Mouse (Mus musculus): ENCODE results near the gene Gm11037.

The Gm11037 gene

DNA sequence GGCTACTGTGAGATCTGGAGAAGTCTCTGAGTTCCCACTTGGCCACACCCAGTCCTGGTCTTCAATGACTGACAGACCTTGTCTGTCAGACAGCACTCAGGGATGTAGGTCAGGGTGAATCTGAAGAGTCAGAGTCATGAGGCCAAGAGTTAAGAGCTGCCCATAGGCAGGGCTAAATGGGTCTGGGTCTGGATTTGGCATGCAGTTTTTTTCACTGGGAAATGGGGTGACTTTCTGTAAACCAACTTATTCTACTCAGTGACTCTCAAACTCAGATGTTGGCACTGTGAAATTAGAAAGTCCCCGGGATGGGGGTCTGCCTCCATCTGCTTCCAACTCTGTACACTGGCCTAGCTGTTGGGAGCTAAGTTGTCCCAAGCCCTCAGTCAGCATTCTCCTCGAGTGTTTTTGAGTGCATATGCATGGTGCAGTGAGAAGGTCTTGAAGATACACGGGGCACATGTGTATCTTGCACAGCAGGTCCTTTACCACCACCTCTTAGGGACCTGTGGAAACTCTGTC lies 4.6 kb upstream of the Gm11037 start:
- no peak for DNase-seq (ENCODE audit: inconsistent ontology term)

DNA sequence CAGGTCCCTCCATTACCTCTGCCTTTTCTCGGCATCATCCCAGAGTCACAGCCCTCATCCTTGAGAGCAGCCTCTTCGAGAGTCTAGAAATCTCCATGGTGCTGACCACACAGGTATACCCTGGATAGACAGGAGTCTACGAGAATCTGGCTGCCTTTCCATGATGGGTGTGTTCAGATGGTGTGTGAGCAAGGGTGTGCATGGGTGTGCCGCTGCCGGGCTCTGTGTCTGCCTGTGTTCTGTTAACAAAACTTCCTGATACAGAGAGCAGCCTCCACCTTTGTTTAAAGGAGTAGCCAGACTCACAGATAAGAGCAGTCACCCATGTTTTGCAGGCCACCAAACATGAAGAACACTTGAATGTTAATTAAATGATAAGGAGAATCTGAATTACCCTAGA lies 3.5 kb upstream of the Gm11037 start:
- no peak for DNase-seq (ENCODE audit: inconsistent ontology term)

DNA sequence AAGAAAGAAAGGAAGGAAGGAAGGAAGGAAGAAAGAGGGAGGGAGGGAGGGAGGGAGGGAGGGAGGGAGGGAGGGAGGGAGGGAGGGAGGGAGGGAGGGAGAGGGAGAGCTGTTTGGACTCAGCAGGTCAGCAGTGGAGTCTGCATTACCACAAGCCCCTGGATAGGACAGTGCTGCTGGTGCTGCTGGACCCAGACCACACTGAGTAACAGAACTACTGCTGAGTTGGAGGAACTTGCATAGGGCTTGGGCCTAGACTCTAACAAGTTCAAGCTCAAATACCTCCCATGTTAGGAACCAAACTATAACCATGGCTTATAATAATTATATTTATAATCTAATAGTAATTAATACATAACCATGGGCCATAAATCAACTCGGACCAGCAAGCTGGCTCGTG lies 2.4 kb upstream of the Gm11037 start:
- no peak for DNase-seq (ENCODE audit: inconsistent ontology term)

DNA sequence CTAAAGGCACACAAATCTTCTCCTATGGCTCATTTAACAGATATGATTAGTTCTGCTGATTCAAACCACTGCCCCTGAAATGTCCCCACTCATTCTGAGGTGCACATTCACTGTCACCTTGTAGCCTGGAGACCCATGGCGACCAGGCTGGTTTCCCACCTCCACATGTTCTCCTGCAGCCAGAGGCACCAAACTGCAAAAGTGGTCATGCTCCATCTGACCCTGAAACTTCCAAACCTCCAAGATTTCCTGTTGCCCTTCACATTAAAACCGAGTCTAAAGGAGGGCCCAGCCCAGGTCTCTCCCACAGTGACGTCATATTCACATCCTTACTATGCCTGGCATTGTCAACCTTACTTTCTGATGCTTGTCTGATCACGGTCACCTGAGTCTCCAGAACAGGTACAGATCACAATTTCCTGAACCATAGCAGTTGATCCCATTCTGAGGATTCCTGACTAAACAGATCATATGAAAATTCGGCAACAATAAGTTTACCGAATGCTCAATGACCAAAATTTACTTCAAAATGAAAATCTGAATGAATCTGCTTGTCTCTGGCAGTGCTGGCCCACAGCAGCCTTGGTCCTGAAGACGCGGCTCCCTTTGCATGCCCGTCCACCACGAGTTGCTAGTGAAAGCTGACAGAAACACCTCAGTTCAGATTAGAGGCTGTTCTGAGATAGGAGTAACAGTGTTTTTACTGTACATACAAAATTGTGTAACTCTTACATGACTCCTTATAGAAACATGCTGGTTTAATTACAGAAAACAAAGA lies 997 bp upstream of the Gm11037 start:
- no peak for DNase-seq (ENCODE audit: inconsistent ontology term)

DNA sequence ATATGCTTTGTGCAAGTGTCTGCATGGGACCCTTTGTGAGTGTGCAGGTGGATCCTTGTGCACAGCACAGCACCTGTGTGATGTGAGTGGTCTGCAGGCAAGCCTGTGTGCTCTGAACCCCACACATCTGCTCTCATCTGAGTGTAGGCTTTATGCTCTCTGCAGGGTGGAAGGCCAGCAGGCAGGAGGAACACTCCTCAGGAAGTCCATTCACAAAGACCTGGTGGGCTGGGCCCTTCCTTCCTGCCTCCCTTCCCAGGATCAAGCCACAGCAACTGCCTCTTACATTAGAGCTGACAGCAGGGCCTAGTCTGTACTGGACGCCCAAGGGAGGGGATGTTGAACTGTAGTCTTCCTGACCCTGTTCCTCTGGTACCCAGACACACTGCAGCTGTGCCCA lies 1.1 kb downstream of the Gm11037 start:
- DNase-seq (ENCODE audit: inconsistent ontology term), result no peak

DNA sequence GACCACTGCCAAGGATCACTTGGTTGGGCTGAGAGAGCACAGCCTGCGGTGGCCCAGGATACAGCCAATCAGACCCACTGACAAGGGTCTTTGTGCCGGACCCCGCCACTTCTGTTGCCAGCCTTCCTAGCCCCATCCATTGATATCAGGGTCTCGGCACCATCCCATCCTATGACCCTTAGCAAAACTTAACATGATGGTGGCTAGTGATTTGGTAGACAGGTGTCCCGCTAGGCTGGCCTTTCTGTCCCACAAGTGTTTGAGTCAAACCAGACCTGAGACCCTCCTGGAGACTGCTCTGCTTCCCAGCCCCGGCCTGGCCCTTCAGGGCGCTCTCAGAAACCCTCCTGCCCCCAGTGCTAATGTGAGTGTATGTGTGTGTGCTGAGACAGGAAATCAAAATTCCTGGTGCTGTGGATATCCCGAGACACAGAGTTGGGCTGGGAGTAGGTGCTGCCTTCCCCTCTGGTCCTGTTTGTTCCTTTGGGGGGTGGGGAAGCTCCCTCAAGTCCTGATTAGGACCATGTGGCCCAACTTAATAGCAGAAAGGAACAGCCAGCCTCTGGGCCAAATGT lies 1.6 kb downstream of the Gm11037 start:
- no peak for DNase-seq (ENCODE audit: inconsistent ontology term)

DNA sequence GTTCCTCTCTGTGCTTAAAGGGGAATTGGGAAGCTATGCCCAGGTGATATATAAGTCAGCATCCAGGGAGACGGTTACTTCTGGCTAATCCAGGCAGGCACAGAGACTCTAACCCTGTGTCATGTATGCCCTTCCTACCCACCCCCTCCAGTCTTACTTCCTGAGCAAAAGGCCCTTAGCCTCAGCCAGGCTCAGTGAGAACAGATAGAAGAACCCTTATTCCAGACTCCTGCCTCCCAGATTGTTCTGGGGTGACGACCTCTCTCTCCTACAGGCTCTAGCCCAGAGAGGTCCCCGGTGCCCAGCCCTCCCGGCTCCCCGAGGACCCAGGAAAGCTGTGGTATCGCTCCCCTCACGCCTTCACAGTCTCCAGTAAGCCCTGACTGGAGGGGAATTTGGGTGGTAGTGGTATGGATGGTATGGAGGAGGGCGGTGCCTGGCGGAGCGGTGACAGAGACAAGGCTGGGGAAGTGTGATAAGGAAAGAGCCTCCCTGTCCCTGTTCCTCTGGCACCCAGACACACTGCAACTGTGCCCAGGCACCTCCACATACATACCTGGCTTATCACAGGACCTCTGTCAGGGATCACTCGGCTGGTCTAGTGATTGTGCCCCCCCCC lies 2.3 kb downstream of the Gm11037 start:
- no peak for DNase-seq (ENCODE audit: inconsistent ontology term)

DNA sequence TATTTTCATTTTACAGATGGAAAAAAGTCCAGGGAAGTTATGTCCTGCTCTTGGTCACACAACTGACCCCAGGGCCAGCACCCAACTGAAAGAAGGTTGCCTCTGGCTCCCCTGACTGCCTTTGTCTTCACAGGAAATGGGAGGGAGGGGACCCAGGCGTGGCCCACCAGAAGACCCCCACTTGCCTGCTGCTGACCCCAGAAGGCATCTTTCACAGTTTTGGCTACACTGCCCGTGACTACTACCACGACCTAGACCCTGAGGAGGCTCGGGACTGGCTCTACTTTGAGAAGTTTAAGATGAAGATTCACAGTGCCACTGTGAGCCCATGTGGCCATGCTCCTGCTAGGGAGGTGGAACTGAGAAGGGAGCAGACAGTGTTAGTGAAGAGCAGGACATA lies 5.0 kb downstream of the Gm11037 start:
- no peak for DNase-seq (ENCODE audit: inconsistent ontology term)

DNA sequence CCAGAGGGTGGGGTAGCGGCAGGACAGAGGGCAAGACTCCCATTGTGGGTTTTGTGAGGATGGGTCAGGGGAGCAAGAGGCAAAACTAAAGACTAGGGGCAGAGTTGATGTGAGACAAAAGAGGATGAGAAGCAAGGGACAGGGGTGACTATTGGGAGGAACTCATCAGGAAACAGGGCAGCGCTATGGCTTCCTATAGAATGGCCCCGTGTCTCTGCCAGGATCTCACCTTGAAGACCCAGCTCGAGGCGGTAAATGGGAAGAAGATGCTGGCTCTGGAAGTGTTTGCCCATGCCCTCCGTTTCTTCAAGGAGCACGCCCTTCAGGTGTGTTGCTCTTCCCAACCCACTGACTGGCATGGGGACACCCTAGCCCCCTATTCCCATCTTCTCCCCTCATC lies 5.5 kb downstream of the Gm11037 start:
- no peak for DNase-seq (ENCODE audit: inconsistent ontology term)

DNA sequence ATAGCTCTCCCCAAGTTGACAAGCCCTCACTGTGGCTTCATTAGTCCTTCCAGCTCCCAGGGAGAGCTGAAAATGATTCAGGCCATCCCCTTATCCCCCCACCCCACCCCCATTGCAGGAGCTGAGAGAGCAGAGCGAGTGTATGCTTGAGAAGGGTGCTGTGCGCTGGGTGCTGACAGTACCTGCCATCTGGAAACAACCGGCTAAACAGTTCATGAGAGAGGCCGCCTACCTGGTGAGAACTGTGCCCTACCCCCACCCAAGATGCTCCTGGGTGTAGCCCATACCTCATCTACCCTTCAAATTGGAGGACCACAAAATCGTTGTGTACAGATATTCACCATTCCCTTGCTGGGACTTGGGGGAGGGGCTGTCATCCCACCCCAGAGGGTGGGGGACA lies 6.0 kb downstream of the Gm11037 start:
- DNase-seq (ENCODE audit: inconsistent ontology term), result no peak

DNA sequence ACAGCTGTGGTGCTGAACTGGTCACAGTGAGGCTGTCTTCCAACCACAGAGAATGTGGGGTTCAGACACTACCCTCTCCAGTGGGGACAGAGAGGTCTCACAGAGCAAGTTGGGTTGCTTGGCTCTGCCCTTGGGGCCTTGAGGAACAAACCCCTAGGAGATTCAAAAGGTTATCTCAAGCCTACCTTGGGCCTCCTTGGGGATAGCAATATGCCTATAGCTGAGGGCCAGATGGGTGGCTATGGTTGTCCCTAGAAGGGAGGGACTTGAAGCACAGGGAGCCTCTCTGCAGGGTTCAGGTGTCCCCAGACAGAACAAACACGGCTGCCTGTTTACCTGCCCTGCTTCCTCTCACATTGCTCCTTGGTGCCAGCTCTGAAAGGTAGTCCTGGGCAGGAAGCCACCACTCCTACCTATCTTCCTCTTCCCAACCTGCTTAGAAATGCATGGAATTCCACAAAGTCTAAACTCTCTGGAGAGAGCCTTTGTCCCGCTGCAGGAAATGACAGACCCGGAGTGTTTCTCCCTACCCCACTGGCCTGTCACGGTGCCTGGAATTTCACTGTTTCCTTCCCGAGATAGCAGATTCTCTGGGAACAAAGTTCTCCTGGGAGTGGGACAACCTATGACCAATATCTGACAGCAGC lies 6.7 kb downstream of the Gm11037 start:
- no peak for DNase-seq (ENCODE audit: inconsistent ontology term)

DNA sequence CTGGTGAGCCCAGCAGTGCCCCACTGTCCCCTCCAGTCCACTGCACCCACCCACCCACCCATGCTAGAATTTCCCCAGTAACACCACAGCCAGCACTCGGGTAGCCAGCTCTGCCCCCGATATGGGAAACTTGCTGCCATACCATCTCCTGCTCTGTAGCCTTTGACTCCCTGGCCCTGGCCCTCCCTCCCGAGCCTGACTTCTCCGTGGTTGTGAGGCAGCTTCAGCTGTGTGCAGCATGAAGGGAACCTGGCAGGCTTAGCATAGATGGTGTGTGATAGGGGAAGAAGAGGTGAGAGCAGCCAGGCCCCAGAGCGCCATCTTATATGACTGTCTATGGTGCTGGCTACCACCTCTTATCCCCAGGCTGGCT lies 7.2 kb downstream of the Gm11037 start:
- no peak for DNase-seq (ENCODE audit: inconsistent ontology term)

DNA sequence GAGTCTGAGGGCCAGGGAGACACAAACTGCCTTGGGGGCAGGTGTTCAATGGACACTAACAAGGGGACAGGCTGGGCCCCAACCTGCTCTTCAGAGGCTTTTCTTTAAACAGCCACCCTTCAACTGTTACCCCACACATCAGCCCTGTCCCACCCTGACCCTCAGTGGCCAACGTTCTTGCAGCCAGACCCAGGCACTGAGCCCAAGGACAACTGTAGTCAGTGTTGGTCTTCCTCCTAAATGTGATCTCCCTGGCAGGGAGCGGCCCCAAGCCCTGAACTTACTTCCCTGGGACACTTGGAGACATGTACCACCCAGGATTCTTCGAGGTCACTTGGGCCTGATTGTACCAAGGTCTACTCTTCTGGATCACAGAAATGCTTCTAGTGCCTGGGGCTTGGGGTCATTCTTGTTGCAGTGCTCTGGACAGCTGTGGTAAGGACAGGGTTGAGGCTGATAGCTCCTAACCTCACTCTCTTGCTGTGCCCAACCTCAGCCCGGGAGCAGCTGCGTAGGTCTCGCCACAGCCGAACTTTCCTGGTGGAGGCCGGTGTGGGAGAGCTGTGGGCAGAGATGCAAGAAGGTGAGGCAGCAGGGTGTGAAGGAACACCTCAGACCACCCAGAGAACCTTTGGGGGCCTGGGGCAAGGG lies 8.2 kb downstream of the Gm11037 start:
- no peak for DNase-seq (ENCODE audit: inconsistent ontology term)

DNA sequence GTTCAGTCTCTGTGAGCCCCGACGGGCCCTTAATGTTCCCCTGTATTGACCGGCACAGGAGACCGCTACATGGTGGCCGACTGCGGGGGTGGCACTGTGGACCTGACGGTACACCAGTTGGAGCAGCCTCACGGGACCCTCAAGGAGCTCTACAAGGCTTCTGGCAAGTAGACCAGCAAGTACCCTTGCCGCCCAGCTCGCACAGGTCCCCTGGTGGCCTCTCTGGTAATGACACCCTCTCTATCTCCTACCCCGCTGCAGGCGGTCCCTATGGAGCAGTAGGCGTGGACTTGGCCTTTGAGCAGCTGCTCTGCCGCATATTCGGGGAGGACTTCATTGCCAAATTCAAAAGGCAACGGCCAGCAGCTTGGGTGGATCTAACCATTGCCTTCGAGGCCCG lies 9.3 kb downstream of the Gm11037 start:
- no peak for DNase-seq (ENCODE audit: inconsistent ontology term)

DNA sequence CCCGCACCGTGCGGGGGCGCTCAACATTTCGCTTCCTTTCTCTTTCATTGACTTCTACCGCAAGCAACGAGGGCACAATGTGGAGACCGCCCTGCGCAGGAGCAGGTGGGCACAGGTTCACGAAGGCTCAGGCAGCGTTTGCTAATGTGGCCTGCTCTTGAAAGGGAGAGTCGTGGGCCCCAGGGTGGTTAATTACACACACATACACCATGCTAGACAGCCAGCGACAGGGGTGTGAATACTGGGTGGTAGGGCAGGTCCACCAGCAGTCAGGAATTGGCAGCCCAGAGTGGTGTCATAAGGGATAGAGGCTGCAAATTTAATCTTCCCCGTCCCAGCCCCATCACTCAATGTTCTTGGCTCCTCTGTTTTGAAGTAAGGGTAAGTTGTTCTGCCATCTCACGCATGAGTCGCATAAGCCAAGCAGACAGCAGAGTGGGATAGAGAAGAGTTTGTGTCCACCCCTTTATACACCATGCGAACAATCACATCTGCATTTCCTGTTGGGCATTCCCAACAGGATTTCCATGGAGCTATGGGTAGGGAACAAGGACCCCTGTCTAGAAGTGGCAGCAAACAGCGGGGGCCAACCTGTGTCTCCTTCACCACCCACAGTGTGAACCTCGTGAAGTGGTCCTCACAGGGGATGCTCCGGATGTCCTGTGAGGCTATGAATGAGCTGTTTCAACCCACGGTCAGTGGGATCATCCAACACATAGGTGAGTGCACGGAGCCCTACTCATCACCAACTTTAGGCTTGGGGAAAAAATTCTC lies 9.9 kb downstream of the Gm11037 start:
- no peak for DNase-seq (ENCODE audit: inconsistent ontology term)

DNA sequence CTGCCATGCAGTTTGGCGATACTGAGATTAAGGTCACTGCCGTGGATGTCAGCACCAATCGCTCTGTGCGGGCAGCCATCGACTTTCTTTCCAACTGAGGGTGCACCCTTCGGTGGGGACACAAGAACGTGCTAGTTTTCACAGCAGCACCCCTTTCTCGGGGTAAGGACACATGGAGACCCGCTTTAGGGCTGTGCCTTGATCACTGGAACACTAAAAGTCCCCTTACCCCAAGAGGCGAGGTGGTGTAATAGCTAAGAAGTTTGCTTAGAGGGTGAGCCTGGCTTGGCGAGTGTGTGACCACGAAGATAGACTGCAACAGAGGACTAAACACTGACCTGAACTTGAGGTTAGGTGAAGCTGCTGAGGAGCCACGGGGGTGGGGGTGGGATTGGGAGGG lies 11.8 kb downstream of the Gm11037 start:
- DNase-seq (ENCODE audit: inconsistent ontology term), result no peak

DNA sequence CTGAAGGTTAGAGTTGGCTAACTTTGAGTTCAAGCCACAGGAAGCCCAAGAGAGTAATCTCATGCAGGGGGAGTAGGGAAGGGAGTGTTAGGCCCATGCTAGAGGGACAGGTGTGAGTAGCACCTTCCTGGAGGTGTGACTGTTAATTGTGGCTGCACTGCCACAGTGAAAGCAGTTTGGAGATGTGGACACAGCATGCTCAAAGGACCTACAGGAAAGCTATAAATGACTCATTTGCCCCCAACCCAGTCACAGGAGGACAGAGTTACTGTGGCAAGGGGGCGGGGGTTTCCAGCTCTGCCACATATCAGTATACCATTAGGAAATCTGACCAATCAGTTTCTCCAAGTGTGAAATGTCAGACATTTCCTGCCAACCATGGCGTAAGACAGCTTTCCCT lies 12.2 kb downstream of the Gm11037 start:
- no peak for DNase-seq (ENCODE audit: inconsistent ontology term)

DNA sequence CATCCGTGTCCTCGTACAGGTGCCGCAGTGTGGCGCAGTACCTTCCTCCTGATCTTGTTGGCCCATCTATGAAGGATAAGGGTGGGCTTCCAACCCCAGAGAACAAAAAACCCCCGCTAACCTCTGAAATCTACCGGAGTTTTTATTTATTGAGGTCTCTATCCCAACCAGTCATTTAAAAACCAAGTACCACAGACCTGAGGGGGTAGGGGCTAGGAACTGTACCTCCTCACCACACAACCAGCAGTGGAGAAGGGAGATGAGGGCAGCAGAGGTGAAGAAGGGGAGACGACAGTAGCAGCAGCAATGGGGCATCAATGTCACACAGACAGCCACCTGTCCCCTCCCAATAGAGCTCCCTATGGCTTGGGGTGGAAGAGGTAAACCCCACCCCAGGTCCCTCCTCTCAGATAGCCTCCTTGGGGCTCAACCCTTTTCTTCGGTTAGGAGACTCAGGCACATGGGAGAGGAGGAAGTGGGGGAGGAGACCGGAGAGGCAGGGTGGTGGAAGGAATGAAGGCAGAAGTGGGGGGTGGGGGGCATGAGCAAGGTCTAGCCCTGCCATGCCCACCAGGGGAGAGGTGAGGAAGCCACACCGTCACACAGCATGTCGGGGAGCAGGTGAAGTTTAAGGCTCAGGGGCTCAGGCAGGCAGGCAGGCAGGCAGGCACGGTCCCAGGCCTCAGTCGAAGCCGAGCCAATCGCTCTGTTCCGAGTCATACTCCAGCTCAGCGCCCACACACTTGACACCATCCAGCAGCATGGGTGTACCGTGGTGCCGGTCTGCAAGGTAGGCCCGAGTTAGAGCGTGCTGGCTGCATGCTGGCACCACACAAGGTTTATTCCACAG lies 13.1 kb downstream of the Gm11037 start:
- no peak for DNase-seq (ENCODE audit: inconsistent ontology term)

DNA sequence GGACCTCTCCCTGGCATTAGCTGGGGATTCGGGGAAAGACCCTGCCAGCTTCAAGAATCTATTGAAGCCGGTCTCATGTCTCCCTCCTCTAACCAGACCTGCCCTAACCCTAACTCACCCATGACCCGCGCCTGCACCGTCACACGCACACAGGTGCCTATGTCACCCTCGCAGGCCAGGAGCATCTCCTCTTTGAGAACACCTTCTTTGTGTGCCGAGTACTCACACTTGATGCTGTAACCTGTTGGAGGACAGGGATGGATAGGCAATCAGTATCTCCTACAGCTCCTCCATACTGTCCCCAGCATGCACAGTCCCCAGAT lies 13.7 kb downstream of the Gm11037 start:
- DNase-seq (ENCODE audit: inconsistent ontology term), result no peak

DNA sequence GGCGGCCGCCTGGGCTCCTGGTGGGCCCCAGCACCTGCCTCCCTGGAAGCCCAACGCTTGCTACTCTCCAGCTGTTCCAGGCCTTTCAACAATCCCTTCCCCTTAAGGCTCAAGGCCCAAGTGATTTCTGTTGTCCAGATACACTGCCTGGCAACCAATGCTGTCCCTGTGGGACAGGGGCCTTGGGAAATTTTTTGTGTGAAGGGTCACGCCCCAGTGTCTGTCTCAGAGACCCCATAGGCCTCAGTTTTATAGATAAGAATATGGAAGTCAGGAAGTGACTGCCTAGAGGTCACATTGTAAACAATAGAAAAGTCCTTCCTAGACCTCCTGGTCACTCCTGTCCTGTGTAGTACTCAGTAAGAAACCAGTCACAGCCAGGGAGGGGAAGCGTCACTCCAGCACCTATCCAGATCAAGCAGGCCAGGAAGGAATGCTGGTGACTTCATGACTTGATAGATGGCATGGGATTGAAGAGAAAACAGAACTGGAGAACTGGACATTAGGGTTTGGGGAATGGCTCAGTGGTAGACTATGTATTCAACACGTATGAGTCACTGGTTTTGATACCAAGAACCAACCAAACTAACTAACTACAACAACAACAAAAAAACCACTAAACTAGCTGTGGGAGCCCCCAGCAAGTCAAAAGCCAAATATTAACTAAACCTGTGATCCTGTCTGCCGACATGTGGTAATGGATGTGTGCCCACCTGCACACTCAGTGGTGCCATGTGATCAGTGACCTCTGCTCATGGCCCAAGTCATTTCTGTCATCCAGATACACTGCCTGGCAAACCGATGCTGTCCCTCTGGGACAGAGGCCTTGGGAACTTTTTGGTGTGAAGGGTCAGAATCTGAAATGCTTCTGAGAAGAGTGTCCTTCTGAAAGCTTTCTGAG lies 15.3 kb downstream of the Gm11037 start:
- no peak for DNase-seq (ENCODE audit: inconsistent ontology term)
